Mouse (Mus musculus) megakaryocyte, embryonic 14.5 days (primary cell): ENCODE results near the gene Usp43. TPM values are rescaled to one million over a fixed set of nuclear protein-coding genes. Genes with fewer than 3 reads are reported as not detected.

Experiments used
- H3K27me3 ChIP-seq: replicated peaks from 2 replicates; pipeline ENCODE3; 2012; ENCODE audit warnings: inconsistent platforms
- H3K36me3 ChIP-seq: replicated peaks from 2 replicates; pipeline ENCODE3; 2012; ENCODE audit warnings: low read length, inconsistent platforms, mixed read lengths
- H3K4me1 ChIP-seq: 2 replicates; pipeline ENCODE4 v1.6.1; 2012; ENCODE audit warnings: inconsistent platforms
- H3K4me3 ChIP-seq: replicated peaks from 2 replicates; pipeline ENCODE3; 2012; ENCODE audit warnings: moderate library complexity, mild to moderate bottlenecking, inconsistent platforms
- H3K9me3 ChIP-seq: 2 replicates; pipeline ENCODE4 v1.6.1; 2012; ENCODE audit warnings: inconsistent platforms
- FLI1 ChIP-seq: IDR thresholded peaks from 2 replicates; pipeline ENCODE4 v1.6.1; 2012; ENCODE audit warnings: low read length, inconsistent platforms, mixed read lengths
- GATA1 ChIP-seq: IDR thresholded peaks from 3 replicates; pipeline ENCODE4 v1.6.1; 2012; ENCODE audit warnings: mixed read lengths, low read length, inconsistent platforms, borderline replicate concordance
- polyA plus RNA-seq: library from polyadenylated mRNA; stranded (reverse); fragments of >175 nt; gene quantifications from 2 replicates; pipeline ENCODE4 v1.2.3, GENCODE M21; 2012; ENCODE audit warnings: low replicate concordance; ENCODE audit not compliant: insufficient read depth

Usp43 gene
- polyA plus RNA-seq, 1 experiment = 0.19 TPM

- TF ChIP-seq GATA1 (no peak), FLI1 (no peak)
- no peaks in the 10 kb centered on the region for H3K36me3 ChIP-seq
- H3K9me3 ChIP-seq = no peaks in the 10 kb centered on the region
- no peak overlapping the region for H3K4me3 ChIP-seq
- H3K4me1 ChIP-seq = peaks cover 10% of the 10 kb centered on the region
- H3K27me3 ChIP-seq = peaks cover 12% of the 10 kb centered on the region
Observed at GRCm38 (mm10) chr11:67820221-67820620, 101.7 kb downstream of the Usp43 start.

DNA sequence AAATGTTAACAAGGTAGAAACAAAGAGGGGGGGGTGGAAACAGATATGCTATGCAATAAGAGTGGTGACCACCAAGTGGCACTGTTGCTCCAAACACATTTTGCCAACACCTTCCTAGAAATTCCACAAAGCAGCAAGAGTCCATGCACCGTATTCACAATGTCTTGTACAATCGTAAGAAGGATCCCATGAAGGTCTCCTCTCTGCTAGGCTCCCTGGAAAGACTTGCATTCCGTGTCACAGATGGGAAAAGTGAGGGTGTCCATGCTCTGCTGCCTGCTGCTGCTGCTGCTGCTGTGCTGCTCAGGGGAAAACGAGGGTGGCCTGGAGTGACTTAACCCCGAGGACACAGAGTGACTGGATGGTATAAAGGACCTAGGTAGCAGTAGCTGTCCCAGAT is 102.3 kb downstream of the Usp43 start:
- H3K27me3 ChIP-seq = peaks cover 12% of the 10 kb centered on the region
- no peaks in the 10 kb centered on the region for H3K9me3 ChIP-seq
- no peaks in the 10 kb centered on the region for H3K36me3 ChIP-seq
- H3K4me3 ChIP-seq = no peak overlapping the region
- peaks cover 10% of the 10 kb centered on the region for H3K4me1 ChIP-seq
- TF ChIP-seq GATA1 (no peak), FLI1 (no peak)

DNA sequence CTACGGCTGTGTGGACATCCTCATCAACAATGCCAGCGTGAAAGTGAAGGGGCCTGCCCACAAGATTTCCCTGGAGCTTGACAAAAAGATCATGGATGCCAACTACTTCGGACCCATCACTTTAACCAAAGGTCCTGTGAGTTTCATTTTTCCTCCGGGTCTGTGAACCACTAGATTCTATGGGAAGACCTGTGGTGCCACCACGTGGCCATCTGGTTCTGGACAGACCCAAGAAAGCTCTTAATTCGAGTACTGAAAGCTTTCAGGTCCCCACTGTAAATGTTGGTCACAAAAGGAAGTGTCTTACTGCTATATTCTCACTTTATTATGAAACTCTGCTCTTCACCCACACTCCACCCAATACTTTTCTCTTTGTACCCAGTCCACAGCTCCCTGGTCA is 110.4 kb downstream of the Usp43 start:
- H3K27me3 ChIP-seq = peaks cover 5% of the 10 kb centered on the region
- no peaks in the 10 kb centered on the region for H3K4me1 ChIP-seq
- H3K4me3 ChIP-seq = no peak overlapping the region
- H3K36me3 ChIP-seq = no peaks in the 10 kb centered on the region
- no peaks in the 10 kb centered on the region for H3K9me3 ChIP-seq
- TF ChIP-seq FLI1 = no peak
- TF ChIP-seq GATA1 = no peak

- H3K4me3 ChIP-seq = no peak overlapping the region
- H3K27me3 ChIP-seq = peaks cover 5% of the 10 kb centered on the region
- no peaks in the 10 kb centered on the region for H3K9me3 ChIP-seq
- H3K4me1 ChIP-seq = no peaks in the 10 kb centered on the region
- H3K36me3 ChIP-seq = no peaks in the 10 kb centered on the region
- TF ChIP-seq FLI1 = no peak
- no peak for TF ChIP-seq GATA1
Observed at GRCm38 (mm10) chr11:67808051-67808450, 113.9 kb downstream of the Usp43 start.

- TF ChIP-seq GATA1 (no peak), FLI1 (no peak)
- no peak overlapping the region for H3K4me3 ChIP-seq
- H3K27me3 ChIP-seq = peaks cover 5% of the 10 kb centered on the region
- no peaks in the 10 kb centered on the region for H3K9me3 ChIP-seq
- H3K4me1 ChIP-seq = no peaks in the 10 kb centered on the region
- no peaks in the 10 kb centered on the region for H3K36me3 ChIP-seq
Observed at GRCm38 (mm10) chr11:67806832-67807597, 114.9 kb downstream of the Usp43 start.

GRCm38 (mm10) chr11:67805538-67805937 is 116.4 kb downstream of the Usp43 start:
- no peaks in the 10 kb centered on the region for H3K4me1 ChIP-seq
- TF ChIP-seq GATA1 = no peak
- no peak for TF ChIP-seq FLI1
- H3K36me3 ChIP-seq = no peaks in the 10 kb centered on the region
- no peaks in the 10 kb centered on the region for H3K9me3 ChIP-seq
- H3K4me3 ChIP-seq = no peak overlapping the region
- H3K27me3 ChIP-seq = peaks cover 5% of the 10 kb centered on the region

Other genes starting within 250 kb of the Usp43 start
- gene Rcvrn, start 226.8 kb downstream of the Usp43 start, polyA plus RNA-seq = not detected in 2 replicates
- gene Glp2r, start 151.0 kb downstream of the Usp43 start, polyA plus RNA-seq = not detected in 2 replicates
- not detected in 2 replicates for gene Gsg1l2, start 147.5 kb downstream of the Usp43 start, polyA plus RNA-seq
- gene Dhrs7c, start 124.0 kb downstream of the Usp43 start, polyA plus RNA-seq = not detected in 2 replicates
- not detected in 2 replicates for gene Cfap52, start 43.5 kb upstream of the Usp43 start, polyA plus RNA-seq
- gene Stx8, start 44.0 kb upstream of the Usp43 start, polyA plus RNA-seq = 3.9 and 4.3 TPM in 2 replicates